Mouse (Mus musculus) liver, postnatal 0 days (tissue): ENCODE results near the gene Sycp2l. TPM values are rescaled to one million over a fixed set of nuclear protein-coding genes. Genes with fewer than 3 reads are reported as not detected.

Experiments used
- ATAC-seq: fragments of 200-750 bp; cut with Nextera tagmentation; 2 replicates; pipeline ENCODE4 v1.8.0; 2017; ENCODE audit warnings: mild to moderate bottlenecking, moderate library complexity
- DNase-seq: peaks from one replicate; pipeline ENCODE4 v3.0.0-alpha.2; 2016
- H3K27ac ChIP-seq: fragments of 300-500 bp; sonication (generic); 2 replicates; pipeline ENCODE4 v1.5.1; 2014; ENCODE audit warnings: antibody characterized with exemption, moderate library complexity, mild to moderate bottlenecking, low read depth
- H3K27me3 ChIP-seq: fragments of 300-500 bp; sonication (generic); 2 replicates; pipeline ENCODE4 v1.6.1; 2014; ENCODE audit warnings: low read length, control low read depth, mixed read lengths; ENCODE audit not compliant: insufficient read depth
- H3K36me3 ChIP-seq: fragments of 300-500 bp; sonication (generic); replicated peaks from 2 replicates; pipeline ENCODE4 v1.6.1; 2014; ENCODE audit warnings: mild to moderate bottlenecking, control low read depth, low read length, moderate library complexity, mixed read lengths; ENCODE audit not compliant: insufficient read depth
- H3K4me1 ChIP-seq: fragments of 300-500 bp; sonication (generic); 2 replicates; pipeline ENCODE4 v1.6.1; 2014; ENCODE audit warnings: antibody characterized with exemption, mild to moderate bottlenecking, control low read depth; ENCODE audit not compliant: insufficient read depth
- H3K4me2 ChIP-seq: fragments of 300-500 bp; sonication (generic); 2 replicates; pipeline ENCODE4 v1.6.1; 2014; ENCODE audit warnings: low read depth, mild to moderate bottlenecking, low read length, moderate library complexity, mixed read lengths
- H3K4me3 ChIP-seq: fragments of 300-500 bp; sonication (generic); 2 replicates; pipeline ENCODE4 v1.5.1; 2014; ENCODE audit warnings: low read depth, low read length
- H3K9ac ChIP-seq: fragments of 300-500 bp; sonication (generic); replicated peaks from 2 replicates; pipeline ENCODE4 v1.6.1; 2014; ENCODE audit warnings: mild to moderate bottlenecking, moderate library complexity
- H3K9me3 ChIP-seq: fragments of 300-500 bp; sonication (generic); 2 replicates; pipeline ENCODE4 v1.6.1; 2016; ENCODE audit warnings: mild to moderate bottlenecking, control low read depth, low read length, mixed read lengths
- CTCF ChIP-seq: sonication (generic); IDR thresholded peaks from 2 replicates; pipeline ENCODE4 v1.5.1; 2016; ENCODE audit warnings: antibody characterized with exemption, low read depth
- EP300 ChIP-seq: IDR thresholded peaks from 2 replicates; pipeline ENCODE4 v1.6.1; 2016; ENCODE audit warnings: antibody characterized with exemption, low read depth, mild to moderate bottlenecking
- WGBS: fragments of 180-500 bp; shearing (Covaris S2); extraction: QIAGEN DNeasy Blood & Tissue Kit; methylation state at CpG from one replicate; pipeline ENCODE4 v1.1.7; 2014; ENCODE audit not compliant: insufficient replicate concordance; 5-methylcytosine and 5-hydroxymethylcytosine counted together
- polyA plus RNA-seq: library from polyadenylated mRNA; unstranded; fragments of >200 nt; fragmentation: Nextera tagmentation; extraction: Ambion mirVana; gene quantifications from 2 replicates; pipeline ENCODE4 v1.2.1, GENCODE M21; 2015

Gene Sycp2l
- polyA plus RNA-seq, 1 experiment from 2014 or later, result not detected

GRCm38 (mm10) chr13:41212558-41213322 is 98.6 kb downstream of the Sycp2l start:
- ATAC-seq (peak; percentile 73), DNase-seq (no peak)
- Histone ChIP-seq H3K4me2 (peak overlapping the region; percentile 55), H3K36me3 (no peaks in the 10 kb centered on the region), H3K4me1 (peaks cover 14% of the 10 kb centered on the region), H3K9ac (peak overlapping the region; percentile 31; the same call in 1 of the 2 replicates), H3K27me3 (no peaks in the 10 kb centered on the region), H3K27ac (peak overlapping the region; percentile 74), H3K4me3 (no peak overlapping the region), H3K9me3 (no peaks in the 10 kb centered on the region)
- WGBS, result 55% methylated on average over 6 of the region's 6 CpGs
- TF ChIP-seq CTCF (no peak), EP300 (no peak)

GRCm38 (mm10) chr13:41215669-41216068 is 101.6 kb downstream of the Sycp2l start:
- Histone ChIP-seq H3K9ac (0 out of 2 replicates have a peak overlapping the region, but pooled peaks have one; percentile 37), H3K9me3 (peaks cover 2% of the 10 kb centered on the region; the same call in 1 of the 2 replicates), H3K4me3 (no peak overlapping the region; the same call in 1 of the 2 replicates), H3K4me2 (peak overlapping the region; percentile 50), H3K4me1 (peaks cover 5% of the 10 kb centered on the region; the same call in 1 of the 2 replicates), H3K27me3 (peaks cover 5% of the 10 kb centered on the region; the same call in 1 of the 2 replicates), H3K27ac (peak overlapping the region; percentile 78), H3K36me3 (no peaks in the 10 kb centered on the region)
- WGBS, result 44% methylated on average over 6 of the region's 6 CpGs
- no peak for DNase-seq
- ATAC-seq, result no peak
- TF ChIP-seq EP300, result no peak
- no peak for TF ChIP-seq CTCF

- Histone ChIP-seq H3K4me3 (peak overlapping the region; percentile 3), H3K9ac (0 out of 2 replicates have a peak overlapping the region, but pooled peaks have one; percentile 37), H3K27ac (peak overlapping the region; percentile 78), H3K4me2 (peak overlapping the region; percentile 50), H3K27me3 (peaks cover 5% of the 10 kb centered on the region; the same call in 1 of the 2 replicates), H3K9me3 (peaks cover 8% of the 10 kb centered on the region; the same call in 1 of the 2 replicates), H3K36me3 (no peaks in the 10 kb centered on the region), H3K4me1 (peaks cover 5% of the 10 kb centered on the region; the same call in 1 of the 2 replicates)
- TF ChIP-seq CTCF (no peak), EP300 (0 out of 2 replicates have a peak, but pooled peaks have one; percentile 15)
- DNase-seq, result no peak
- ATAC-seq, result peak; percentile 58
- WGBS, result 53% methylated on average over 3 of the region's 3 CpGs
Measured at GRCm38 (mm10) chr13:41216236-41216635, 102.1 kb downstream of the Sycp2l start.

- H3K4me3 ChIP-seq, result peak overlapping the region; percentile 64
Measured at GRCm38 (mm10) chr13:41219056-41219455, 104.9 kb downstream of the Sycp2l start.

GRCm38 (mm10) chr13:41219687-41220303 is 105.7 kb downstream of the Sycp2l start:
- Histone ChIP-seq H3K4me1 (no peaks in the 10 kb centered on the region), H3K4me3 (peak overlapping the region; percentile 64), H3K4me2 (peak overlapping the region; percentile 70), H3K27ac (peak overlapping the region; percentile 79), H3K27me3 (peaks cover 5% of the 10 kb centered on the region; the same call in 1 of the 2 replicates), H3K36me3 (no peaks in the 10 kb centered on the region), H3K9me3 (peaks cover 14% of the 10 kb centered on the region; the same call in 1 of the 2 replicates), H3K9ac (peak overlapping the region; percentile 78)
- ATAC-seq (no peak; the same call in 1 of the 2 replicates), DNase-seq (no peak)
- WGBS, result 5% methylated on average over 39 of the region's 39 CpGs
- TF ChIP-seq EP300 (no peak), CTCF (no peak)

More at GRCm38 (mm10) chr13:41219056-41219455, 104.9 kb downstream of the Sycp2l start:
- H3K4me1 ChIP-seq, result no peaks in the 10 kb centered on the region
- H3K9me3 ChIP-seq, result peaks cover 14% of the 10 kb centered on the region; the same call in 1 of the 2 replicates
- WGBS, result 40% methylated on average over 1 of the region's 1 CpGs
- peak overlapping the region; percentile 78 for H3K9ac ChIP-seq
- ATAC-seq, result no peak
- H3K27ac ChIP-seq, result peak overlapping the region; percentile 79
- H3K27me3 ChIP-seq, result peaks cover 5% of the 10 kb centered on the region; the same call in 1 of the 2 replicates
- no peaks in the 10 kb centered on the region for H3K36me3 ChIP-seq
- H3K4me2 ChIP-seq, result peak overlapping the region; percentile 70
- no peak for DNase-seq
- no peak for TF ChIP-seq EP300
- no peak for TF ChIP-seq CTCF
